19 mouse cellular contexts compared by ENCODE assay signal in genomic region chr15:7332875-7333274, GRCm38 (mm10).
DNase-seq lines count a peak whose midpoint lies in the region; ATAC-seq and TF ChIP-seq lines count a peak whose summit lies in the region.
"Had no signal": no experiment of that assay in that cellular context is flagged by ENCODE, and none has a peak within 500 bp of the region (broad histone marks: within the 10 kb centered on the region; RNA-seq: fewer than 3 reads in every experiment).

No protein-coding gene starts in this region.

- no peak overlapping the region for H3K27ac ChIP-seq in lung, embryonic 14.5 days (ENCODE audit: low read depth)
- H3K27ac ChIP-seq in lung, embryonic 16.5 days (ENCODE audit: low read length) = no peak overlapping the region
- H3K27ac ChIP-seq: embryonic facial prominence, embryonic 10.5 days; embryonic facial prominence, embryonic 12.5 days; forebrain, embryonic 13.5 days; forebrain, embryonic 15.5 days had no signal

- DNase-seq in lung, embryonic 14.5 days = peak; percentile 42
- DNase-seq in lung, adult 18-20 months = no peak
- DNase-seq in lung, adult 2 months = no peak
- DNase-seq in lung, postnatal 10 days = peak; percentile 19
- no peak for DNase-seq in lung, postnatal 36 days
- no peak for DNase-seq in adrenal gland, postnatal 10 days
- DNase-seq: adrenal gland, adult 2 months; adrenal gland, postnatal 14 days; adrenal gland, postnatal 36 days; cerebellum, adult 11-12 months; cerebellum, adult 2 months; cerebellum, adult 9-10 months; cerebellum, postnatal 10 days; cerebellum, postnatal 25 days had no signal

- no peaks in the 10 kb centered on the region for H3K9me3 ChIP-seq in lung, embryonic 14.5 days (ENCODE audit: low read depth, low read length)
- no peaks in the 10 kb centered on the region for H3K9me3 ChIP-seq in lung, embryonic 16.5 days (ENCODE audit: control insufficient read depth, low read length)
- H3K9me3 ChIP-seq: embryonic facial prominence, embryonic 10.5 days; embryonic facial prominence, embryonic 12.5 days; forebrain, embryonic 13.5 days; forebrain, embryonic 15.5 days had no signal

- peak; percentile 41; the same call in 1 of the 2 replicates for ATAC-seq in lung, embryonic 14.5 days (ENCODE audit: insufficient read depth)
- ATAC-seq in lung, embryonic 16.5 days (ENCODE audit: low read depth) = peak; percentile 83
- ATAC-seq: forebrain, embryonic 13.5 days; forebrain, embryonic 15.5 days had no signal

- TF ChIP-seq CTCF in lung, embryonic 14.5 days (IDR thresholded peaks at IDR 0.05; ENCODE audit: low read depth) = no peak
- TF ChIP-seq CTCF in lung, adult 2 months (IDR thresholded peaks at IDR 0.05; ENCODE audit: insufficient read depth, low read length) = no peak

- no peak overlapping the region for H3K4me2 ChIP-seq in lung, embryonic 14.5 days
- no peak overlapping the region for H3K4me2 ChIP-seq in lung, embryonic 16.5 days (ENCODE audit: low read depth, low read length)
- H3K4me2 ChIP-seq: embryonic facial prominence, embryonic 12.5 days; forebrain, embryonic 13.5 days; forebrain, embryonic 15.5 days had no signal

- H3K27me3 ChIP-seq in lung, embryonic 14.5 days (ENCODE audit: insufficient read depth, low read length) = no peaks in the 10 kb centered on the region
- no peaks in the 10 kb centered on the region for H3K27me3 ChIP-seq in lung, embryonic 16.5 days (ENCODE audit: control insufficient read depth, insufficient read depth, low read depth, low read length)
- H3K27me3 ChIP-seq: embryonic facial prominence, embryonic 12.5 days; forebrain, embryonic 13.5 days; forebrain, embryonic 15.5 days had no signal

- H3K36me3 ChIP-seq in lung, embryonic 14.5 days (ENCODE audit: insufficient read depth) = no peaks in the 10 kb centered on the region
- H3K36me3 ChIP-seq in lung, embryonic 16.5 days (ENCODE audit: control insufficient read depth, insufficient read depth, low read length) = no peaks in the 10 kb centered on the region
- H3K36me3 ChIP-seq: embryonic facial prominence, embryonic 10.5 days; embryonic facial prominence, embryonic 12.5 days; forebrain, embryonic 15.5 days had no signal

- WGBS in lung, embryonic 14.5 days = 58% methylated on average over 1 of the region's 1 CpGs
- 48% methylated on average over 1 of the region's 1 CpGs for WGBS in lung, embryonic 16.5 days
- WGBS in lung, adult 2 months = 72% methylated on average over 1 of the region's 1 CpGs

- no peaks in the 10 kb centered on the region for H3K4me1 ChIP-seq in lung, embryonic 14.5 days (ENCODE audit: insufficient read depth)
- peaks cover 3% of the 10 kb centered on the region; the same call in 1 of the 2 replicates for H3K4me1 ChIP-seq in lung, embryonic 16.5 days (replicated peaks; ENCODE audit: control insufficient read depth, insufficient read depth, low read length)
- H3K4me1 ChIP-seq in lung, adult 2 months (ENCODE audit: control insufficient read depth, insufficient read depth, low read length) = no peaks in the 10 kb centered on the region
- H3K4me1 ChIP-seq: embryonic facial prominence, embryonic 12.5 days; forebrain, embryonic 13.5 days; forebrain, embryonic 15.5 days had no signal

- no peak overlapping the region for H3K9ac ChIP-seq in lung, embryonic 14.5 days
- no peak overlapping the region for H3K9ac ChIP-seq in lung, embryonic 16.5 days (ENCODE audit: low read length)
- H3K9ac ChIP-seq: embryonic facial prominence, embryonic 12.5 days; forebrain, embryonic 13.5 days; forebrain, embryonic 15.5 days had no signal

- no peak overlapping the region for H3K4me3 ChIP-seq in lung, embryonic 14.5 days (ENCODE audit: low read depth, low read length)
- no peak overlapping the region for H3K4me3 ChIP-seq in lung, embryonic 16.5 days (ENCODE audit: low read length)
- no peak overlapping the region for H3K4me3 ChIP-seq in lung, adult 2 months (replicated peaks; ENCODE audit: extremely low read depth, low read depth, low read length)
- H3K4me3 ChIP-seq: embryonic facial prominence, embryonic 10.5 days; embryonic facial prominence, embryonic 12.5 days; forebrain, embryonic 13.5 days; forebrain, embryonic 15.5 days had no signal

- no peak for TF ChIP-seq POLR2A in lung, adult 2 months (IDR thresholded peaks at IDR 0.05; ENCODE audit: borderline replicate concordance, extremely low read depth, low read depth, low read length)

Comparison
In these comparisons a context has a peak if more than half of its experiments do, and no peak if none do; other contexts are left out.
1. DNase-seq: peak in lung, embryonic 14.5 days (single experiment) and lung, postnatal 10 days (single experiment); none in lung, adult 18-20 months (0 of 2), lung, adult 2 months (single experiment), lung, postnatal 36 days (single experiment) and adrenal gland, postnatal 10 days (single experiment).